Mouse (Mus musculus) MN1 (cell line): ENCODE data around the gene Fgf5.

Source experiments
- DNase-seq: peaks from one replicate; pipeline ENCODE4 v3.0.0-alpha.2; 2016; ENCODE audit warnings: low spot score

Gene Fgf5

DNA sequence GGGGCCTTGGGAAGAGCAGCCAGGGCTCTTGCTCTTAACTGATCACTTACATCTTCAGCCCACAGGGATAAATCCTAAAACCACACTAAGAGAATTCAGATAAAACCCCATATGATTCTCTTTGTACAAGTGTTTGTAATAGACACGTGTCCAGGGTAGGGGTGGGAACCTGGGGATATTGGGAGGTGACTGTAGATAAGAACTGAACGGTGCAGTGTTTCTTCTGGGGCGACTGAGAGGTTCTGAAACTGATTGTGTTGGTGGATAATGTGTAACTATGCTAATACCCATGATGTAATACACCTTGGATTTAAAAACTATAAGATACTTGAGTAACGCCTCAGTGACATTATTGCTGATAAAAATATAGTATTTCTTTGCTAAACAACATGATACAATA, 51.7 kb downstream of the Fgf5 start:
- DNase-seq, result no peak

DNA sequence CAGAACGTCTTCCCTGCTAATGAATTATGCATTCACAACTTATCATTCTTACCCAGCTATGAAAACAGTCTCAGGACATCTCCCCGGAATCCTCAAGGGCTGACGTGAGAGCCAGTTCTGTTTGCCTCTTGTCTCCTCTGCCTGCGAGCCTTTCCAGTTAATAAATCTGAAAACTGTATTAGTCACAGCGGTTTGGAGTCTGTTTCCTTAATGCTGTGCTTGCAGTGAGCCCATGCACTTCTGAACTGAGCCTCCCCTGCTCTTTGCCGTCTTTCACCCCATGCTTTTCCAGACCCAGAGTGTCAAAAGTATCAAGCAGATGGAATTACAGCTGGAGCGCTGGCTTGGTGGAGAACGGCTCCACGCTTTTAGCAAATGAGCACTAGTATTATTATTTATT, 52.5 kb downstream of the Fgf5 start:
- DNase-seq, result peak; percentile 17

DNA sequence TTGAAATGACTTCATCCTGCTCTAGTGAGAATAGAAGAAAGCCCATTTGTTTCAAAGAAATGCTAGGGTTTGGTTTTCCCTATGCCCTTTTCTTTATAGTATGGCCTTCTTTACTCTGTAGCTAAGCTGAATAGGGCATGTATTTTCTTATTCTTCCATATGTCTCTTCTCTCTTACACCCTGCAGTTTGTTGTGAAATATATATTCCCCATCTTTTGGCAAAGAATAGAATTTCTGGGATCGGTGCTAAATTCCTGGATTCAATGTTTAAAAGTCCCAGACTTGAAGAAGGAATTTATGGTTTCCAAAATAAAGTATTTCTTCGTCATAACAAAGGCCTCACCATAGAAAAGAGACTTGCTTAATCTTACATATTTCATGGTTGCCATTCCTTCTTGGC, 72.6 kb downstream of the Fgf5 start:
- DNase-seq, result no peak
